Mouse (Mus musculus) left cerebral cortex, postnatal 25 days (tissue): ENCODE measurements around the gene Zdhhc7. TPM values are rescaled to one million over a fixed set of nuclear protein-coding genes. Genes with fewer than 3 reads are reported as not detected.

ENCODE experiments used
- DNase-seq, 2 experiments: peaks; one replicate each; pipeline ENCODE4 v3.0.0; 2022; ENCODE audit warnings: low spot score in 2 of 2, mixed read lengths in 1 of 2
- intact Hi-C: fragments of 180-260 bp; cut with DNase I; formaldehyde crosslinking; loops from one replicate; pipeline ENCODE4 v1.15.1; 2025
- total RNA-seq, 2 experiments: library from RNA; stranded (reverse); gene quantifications; 2 replicates each; pipeline ENCODE4 v1.2.3; 2021

Gene Zdhhc7
- total RNA-seq, 2 experiments from 2014 or later, result 36.5 to 40.0 TPM

DNA sequence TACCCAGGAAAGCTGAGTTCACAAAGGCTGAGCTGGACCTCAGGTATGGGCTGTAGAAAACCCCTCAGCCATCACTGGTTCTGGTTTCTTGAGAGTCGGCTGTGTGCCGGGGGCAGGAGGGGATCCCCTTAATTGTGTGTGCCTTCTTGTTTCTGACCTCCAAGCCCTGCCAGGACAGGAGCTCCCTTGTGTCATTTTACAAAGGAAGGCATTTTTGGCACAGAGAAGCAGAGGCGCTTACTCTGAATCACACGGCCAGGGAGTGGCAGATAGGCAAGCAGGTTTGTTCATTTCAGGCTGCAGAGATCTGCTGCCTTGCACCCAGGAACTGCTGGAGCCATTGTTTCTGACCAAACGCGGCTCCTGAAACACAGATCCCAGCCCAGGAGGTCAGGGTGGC, 25.9 kb downstream of the Zdhhc7 start:
- intact Hi-C loops, result no loop called here
- DNase-seq, result no peak

DNA sequence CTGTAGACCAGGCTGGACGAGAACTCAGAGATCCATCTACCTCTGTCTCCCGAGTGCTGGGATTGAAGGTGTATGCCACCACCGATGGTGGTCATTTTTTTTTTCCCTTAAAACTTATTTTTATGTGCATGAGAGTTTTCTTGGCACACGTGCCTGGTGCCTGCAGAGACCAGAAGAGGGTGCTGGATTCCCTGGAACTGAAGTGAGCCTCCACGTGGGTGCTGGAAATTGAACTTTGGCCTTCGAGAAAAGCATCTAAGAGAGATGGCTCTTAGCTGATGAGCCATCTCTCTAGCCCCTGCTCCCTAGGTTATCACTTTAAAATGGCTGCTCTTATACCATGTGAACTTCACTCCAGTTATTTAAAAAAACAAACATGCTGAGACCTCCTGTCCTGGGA, 26.8 kb downstream of the Zdhhc7 start:
- intact Hi-C loops, result loop anchor here (5.0 kb wide), 2 partner anchors 82 to 212 kb away; partner anchors contain the start of genes Crispld2 and Klhl36
- no peak for DNase-seq

GRCm38 (mm10) chr8:120072827-120073226, 28.5 kb downstream of the Zdhhc7 start:
- intact Hi-C loops, result loop anchor here (1.0 to 5.0 kb wide), 3 partner anchors 81 to 211 kb away; partner anchors contain the start of genes Crispld2 and Klhl36
- DNase-seq, result no peak

GRCm38 (mm10) chr8:120072259-120072658, 29.0 kb downstream of the Zdhhc7 start:
- no peak for DNase-seq
- intact Hi-C loops, result loop anchor here (1.0 to 5.0 kb wide), 3 partner anchors 80 to 210 kb away; partner anchors contain the start of genes Crispld2 and Klhl36

- intact Hi-C loops, result loop anchor here (1.0 to 5.0 kb wide), 3 partner anchors 79 to 209 kb away; partner anchors contain the start of genes Crispld2 and Klhl36
- peak; percentile 81 to 82 for DNase-seq
These were observed 29.6 kb downstream of the Zdhhc7 start for GRCm38 (mm10) chr8:120071684-120072083.

DNA sequence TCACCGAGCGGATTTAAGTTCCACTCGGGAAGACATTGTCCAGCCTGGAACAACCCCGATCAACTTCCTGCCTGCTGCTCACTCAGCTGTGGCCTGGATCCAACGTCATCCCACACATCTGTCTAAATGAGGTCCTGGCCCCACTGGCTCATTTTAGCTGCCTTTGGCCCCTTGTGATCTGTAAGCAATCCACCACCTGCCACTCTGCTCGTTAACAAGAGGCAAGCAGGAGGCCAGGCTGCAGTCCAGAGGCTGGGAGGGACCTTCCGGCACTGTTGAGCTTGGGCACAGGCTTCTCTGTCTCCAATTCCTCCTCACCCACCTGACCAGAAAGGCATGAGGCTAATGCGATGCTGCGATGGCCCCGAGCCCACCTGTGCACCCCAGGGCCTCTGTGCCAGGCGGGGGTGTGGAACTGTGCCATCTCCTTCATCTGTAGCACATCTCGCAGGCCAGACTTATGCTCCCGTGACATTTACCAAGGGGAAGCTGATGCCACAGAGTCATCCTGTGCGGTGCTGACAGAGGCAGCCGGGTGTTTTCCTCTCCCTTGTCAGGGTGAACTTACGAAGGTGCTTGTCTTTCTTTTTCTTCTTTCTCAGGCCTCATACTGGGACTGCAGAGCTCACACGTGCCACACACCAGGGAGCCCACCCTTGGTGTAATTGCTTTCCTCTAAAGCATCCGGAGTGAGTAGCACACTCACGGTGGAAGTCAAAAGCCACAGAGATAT, 33.2 kb downstream of the Zdhhc7 start:
- DNase-seq, result no peak
- intact Hi-C loops, result no loop called here

GRCm38 (mm10) chr8:120066226-120066625, 35.1 kb downstream of the Zdhhc7 start:
- DNase-seq, result no peak
- intact Hi-C loops, result no loop called here

DNA sequence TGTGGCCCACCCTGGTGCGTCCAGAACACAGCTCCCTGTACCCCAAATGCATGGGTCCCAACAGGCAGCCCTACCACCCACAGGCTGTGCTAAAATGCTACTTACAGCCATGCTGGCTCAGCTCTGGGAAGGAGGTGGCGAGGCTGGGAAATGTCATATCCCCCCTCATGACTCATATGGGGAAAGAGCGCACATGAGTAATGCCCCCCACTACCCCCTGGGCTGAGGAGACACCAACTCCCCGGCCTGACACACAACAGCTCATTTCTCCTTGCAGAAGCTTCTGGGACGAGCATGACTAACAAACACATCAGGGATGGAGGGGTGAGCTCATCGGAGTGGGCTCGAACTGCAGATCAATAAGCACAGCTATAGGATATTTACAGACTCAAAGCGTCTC, 35.7 kb downstream of the Zdhhc7 start:
- no peak for DNase-seq
- intact Hi-C loops, result no loop called here

GRCm38 (mm10) chr8:120063326-120063725, 38.0 kb downstream of the Zdhhc7 start:
- intact Hi-C loops, result no loop called here
- DNase-seq, result no peak

- intact Hi-C loops, result no loop called here
- DNase-seq, result no peak
These were observed 38.5 kb downstream of the Zdhhc7 start for GRCm38 (mm10) chr8:120062742-120063141.

DNA sequence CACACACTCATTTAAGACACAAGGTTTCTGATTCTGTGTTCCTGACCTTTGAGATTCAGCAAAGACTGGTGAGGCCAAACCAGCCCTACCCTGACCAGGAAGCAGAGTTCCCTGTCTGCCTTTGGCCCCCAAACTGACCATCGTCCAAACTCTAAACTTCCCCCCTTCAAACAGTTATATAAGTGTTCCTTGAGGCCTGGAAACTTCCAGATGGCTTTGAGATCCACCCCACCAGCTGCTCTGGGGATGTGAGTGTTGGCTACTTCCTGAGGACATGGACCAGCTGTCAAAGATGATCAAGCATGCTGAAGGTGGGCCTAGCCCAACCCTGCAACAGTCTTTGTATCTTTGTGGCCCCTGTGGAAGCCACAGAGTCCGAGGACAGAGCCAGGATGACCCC, 44.2 kb downstream of the Zdhhc7 start:
- no peak for DNase-seq
- intact Hi-C loops, result no loop called here

- intact Hi-C loops, result no loop called here
- DNase-seq, result no peak
These were observed 46.4 kb downstream of the Zdhhc7 start for GRCm38 (mm10) chr8:120054833-120055232.

DNA sequence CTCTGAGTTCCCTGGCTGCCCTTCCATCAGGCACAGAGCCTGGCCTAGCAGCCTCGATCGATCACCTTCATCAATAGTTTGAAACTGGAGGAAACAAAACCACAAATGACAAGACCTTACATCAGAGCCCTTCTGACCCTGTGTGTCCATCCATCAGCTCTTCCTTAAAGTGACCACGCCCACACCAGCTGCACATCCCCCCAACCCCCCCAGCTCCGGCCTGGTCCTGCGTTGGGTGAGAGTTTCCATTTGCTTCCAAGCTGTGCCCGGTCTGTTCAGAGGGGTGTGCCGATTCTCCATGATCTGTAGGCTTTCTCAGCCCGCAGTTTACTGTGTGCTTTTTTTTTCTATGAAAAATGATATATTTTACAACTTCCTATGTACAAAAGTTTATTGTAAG, 49.0 kb downstream of the Zdhhc7 start:
- no peak for DNase-seq
- intact Hi-C loops, result no loop called here

- intact Hi-C loops, result no loop called here
- no peak for DNase-seq
These were observed 49.4 kb downstream of the Zdhhc7 start for GRCm38 (mm10) chr8:120051908-120052307.

DNA sequence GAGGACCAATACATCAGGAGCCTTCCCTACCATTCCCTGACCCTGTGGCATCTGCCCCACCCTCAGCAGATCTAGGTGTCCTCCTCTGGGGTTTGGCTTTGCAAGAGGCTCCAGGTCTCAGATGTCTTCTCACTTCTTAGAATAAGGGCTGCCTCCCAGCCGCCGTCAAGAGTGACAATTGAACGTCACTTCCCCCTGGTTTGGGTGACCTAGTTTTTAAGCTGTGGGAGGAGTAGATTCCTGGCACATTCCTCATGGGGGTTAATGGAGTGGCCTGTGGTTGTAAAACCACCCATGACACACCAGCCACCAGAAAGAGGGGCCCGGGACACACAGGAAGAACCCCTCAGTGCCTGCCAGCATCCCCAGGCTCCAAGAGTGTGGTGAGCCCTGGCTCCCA, 50.3 kb downstream of the Zdhhc7 start:
- intact Hi-C loops, result no loop called here
- DNase-seq, result no peak

GRCm38 (mm10) chr8:120050376-120050775, 50.9 kb downstream of the Zdhhc7 start:
- no peak for DNase-seq
- intact Hi-C loops, result no loop called here

DNA sequence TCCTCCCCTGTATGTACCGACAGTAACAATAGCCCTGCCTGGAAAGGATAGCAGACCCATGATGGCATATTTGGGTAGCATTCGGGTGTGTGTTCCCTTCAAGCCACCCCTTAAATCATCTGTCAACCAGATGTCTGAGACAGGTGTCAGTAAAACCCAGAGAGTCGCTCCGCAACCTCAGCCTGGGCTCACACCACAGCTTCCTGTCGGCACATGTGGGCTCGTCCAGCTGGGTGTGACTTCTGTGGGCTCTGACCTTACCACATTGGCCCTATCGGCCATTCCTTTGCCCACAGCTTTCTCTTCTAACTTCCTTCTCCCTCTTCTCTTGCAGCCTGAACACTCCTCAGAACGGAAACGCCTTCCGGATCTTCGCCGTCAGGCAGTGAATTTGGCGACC, 51.3 kb downstream of the Zdhhc7 start:
- no peak for DNase-seq
- intact Hi-C loops, result no loop called here

- intact Hi-C loops, result no loop called here
- peak; percentile 82 to 95 for DNase-seq
These were observed 54.8 kb downstream of the Zdhhc7 start for GRCm38 (mm10) chr8:120046258-120047020.

DNA sequence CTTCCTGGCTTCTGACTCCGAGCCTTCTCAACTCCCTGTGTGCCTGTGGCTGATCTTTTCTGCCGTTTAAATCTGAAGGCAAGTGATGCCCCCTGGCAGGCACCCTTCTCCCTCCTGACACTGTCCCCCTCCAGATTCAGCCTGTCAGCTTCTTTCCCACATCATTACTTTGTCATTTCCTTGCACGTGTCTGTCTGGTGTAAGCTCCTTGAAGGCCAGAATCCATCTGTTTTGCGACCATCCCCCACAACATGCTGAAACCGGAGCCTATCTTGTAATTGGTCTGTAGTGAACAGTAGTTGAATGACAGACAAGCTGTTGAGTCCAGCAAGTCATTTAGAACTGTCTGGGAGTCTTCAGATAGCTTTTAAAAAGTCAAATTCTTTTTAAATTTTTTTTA, 55.8 kb downstream of the Zdhhc7 start:
- intact Hi-C loops, result no loop called here
- DNase-seq, result no peak

- no peak for DNase-seq
- intact Hi-C loops, result no loop called here
These were observed 56.4 kb downstream of the Zdhhc7 start for GRCm38 (mm10) chr8:120044907-120045306.
